Mouse (Mus musculus) G1E (cell line): ENCODE measurements around the gene Lypd5. TPM values are rescaled to one million over a fixed set of nuclear protein-coding genes. Genes with fewer than 3 reads are reported as not detected.
A peak's percentile ranks its signal among the peaks of the same experiment; 100 is the strongest.

Experiments
- ATAC-seq: 2 replicates; pipeline ENCODE4 v1.8.0; 2016; ENCODE audit warnings: mild to moderate bottlenecking; ENCODE audit not compliant: insufficient number of reproducible peaks, poor library complexity, low FRiP score, severe bottlenecking; ENCODE audit errors: extremely low read depth
- DNase-seq: peaks from one replicate; pipeline ENCODE4 v3.0.0; 2012; ENCODE audit warnings: low spot score
- H3K27me3 ChIP-seq: 2 replicates; pipeline ENCODE4 v1.6.1; 2012; ENCODE audit warnings: mild to moderate bottlenecking, low read length, inconsistent platforms; ENCODE audit not compliant: insufficient read depth
- H3K36me3 ChIP-seq: replicated peaks from 2 replicates; pipeline ENCODE3; 2012; ENCODE audit warnings: mild to moderate bottlenecking, inconsistent platforms
- H3K4me1 ChIP-seq: 2 replicates; pipeline ENCODE4 v1.6.1; 2012; ENCODE audit warnings: low read depth, low read length, inconsistent platforms, mixed read lengths; ENCODE audit not compliant: insufficient read depth
- H3K4me3 ChIP-seq: 2 replicates; pipeline ENCODE4 v1.5.1; 2012; ENCODE audit warnings: low read depth, mild to moderate bottlenecking, inconsistent platforms, low read length, moderate library complexity, mixed read lengths
- H3K9me3 ChIP-seq: replicated peaks from 2 replicates; pipeline ENCODE4 v1.6.1; 2012; ENCODE audit warnings: inconsistent platforms
- CTCF ChIP-seq: IDR thresholded peaks from 2 replicates; pipeline ENCODE4 v1.5.1; 2012; ENCODE audit warnings: low read depth, low read length, inconsistent platforms, mixed read lengths
- GATA1 ChIP-seq: IDR thresholded peaks from 2 replicates; pipeline ENCODE4 v1.6.1; 2012; ENCODE audit warnings: borderline replicate concordance, low read length, inconsistent platforms, mixed read lengths
- GATA2 ChIP-seq: IDR thresholded peaks from 2 replicates; pipeline ENCODE4 v1.6.1; 2012; ENCODE audit warnings: low read depth, low read length, inconsistent platforms, borderline replicate concordance
- POLR2AphosphoS5 ChIP-seq: IDR thresholded peaks from 2 replicates; pipeline ENCODE4 v1.6.1; 2012; ENCODE audit warnings: low read depth, low read length, inconsistent platforms; ENCODE audit not compliant: insufficient replicate concordance
- TAL1 ChIP-seq: conservative IDR thresholded peaks from 2 replicates; pipeline ENCODE4 v1.6.1; 2012; ENCODE audit warnings: low read depth, low read length, inconsistent platforms, mixed read lengths
- polyA plus RNA-seq: library from polyadenylated mRNA; stranded (reverse); fragments of >175 nt; gene quantifications from 2 replicates; pipeline ENCODE4 v1.2.3, GENCODE M21; 2012
- total RNA-seq, 2 experiments: library from RNA; stranded (forward) in 1 of 2; stranded (reverse) in 1 of 2; fragments of 200-1000 nt in 1 of 2; fragments of >200 nt in 1 of 2; fragmentation: Nextera tagmentation in 1 of 2; gene quantifications; 2 replicates each; pipeline ENCODE4 v1.2.3; 2014 to 2017

Gene Lypd5
- total RNA-seq (2014; fragmentation: Nextera tagmentation) (not detected in 2 replicates), total RNA-seq (2017) (not detected in 2 replicates), polyA plus RNA-seq (not detected in 2 replicates)

- Histone ChIP-seq H3K4me3 (no peak within 1 kb of the TSS), H3K9me3 (no peaks in the 10 kb centered on the region), H3K27me3 (peaks cover 30% of the 10 kb centered on the region), H3K4me1 (no peaks in the 10 kb centered on the region), H3K36me3 (no peaks in the 10 kb centered on the region)
- no peak for ATAC-seq
- no peak for DNase-seq
- no peak for TF ChIP-seq GATA2
Observed at GRCm38 (mm10) chr7:24348896-24349295, at the start of gene Lypd5. Lypd5 (plus strand) TSS chr7:24349196.

- H3K36me3 ChIP-seq = peaks cover 55% of the 10 kb centered on the region
- peaks cover 20% of the 10 kb centered on the region for H3K4me1 ChIP-seq
- H3K27me3 ChIP-seq = no peaks in the 10 kb centered on the region
- peak overlapping the region; percentile 54; the same call in 1 of the 2 replicates for H3K4me3 ChIP-seq
- no peaks in the 10 kb centered on the region; the same call in 1 of the 2 replicates for H3K9me3 ChIP-seq
- ATAC-seq (no peak), DNase-seq (no peak)
- TF ChIP-seq TAL1 = no peak
- TF ChIP-seq CTCF = no peak
- no peak for TF ChIP-seq GATA1
- no peak for TF ChIP-seq GATA2
- TF ChIP-seq POLR2AphosphoS5 = no peak
Observed at GRCm38 (mm10) chr7:24299823-24300481, 49.0 kb upstream of the Lypd5 start.

GRCm38 (mm10) chr7:24300771-24301282, 48.2 kb upstream of the Lypd5 start, which contains the start of gene Zfp61:
Zfp61 (minus strand) TSS chr7:24301232.
- Histone ChIP-seq H3K27me3 (no peaks in the 10 kb centered on the region), H3K4me1 (peaks cover 20% of the 10 kb centered on the region), H3K9me3 (no peaks in the 10 kb centered on the region; the same call in 1 of the 2 replicates), H3K36me3 (peaks cover 48% of the 10 kb centered on the region), H3K4me3 (no peak within 1 kb of the TSS)
- no peak for TF ChIP-seq CTCF
- no peak for TF ChIP-seq POLR2AphosphoS5
- no peak for TF ChIP-seq GATA1
- no peak for TF ChIP-seq TAL1
- no peak for TF ChIP-seq GATA2
- no peak for DNase-seq
- no peak for ATAC-seq

- Histone ChIP-seq H3K4me1 (peaks cover 17% of the 10 kb centered on the region), H3K4me3 (peak overlapping the region; percentile 74), H3K27me3 (peaks cover 10% of the 10 kb centered on the region), H3K9me3 (no peaks in the 10 kb centered on the region), H3K36me3 (peaks cover 36% of the 10 kb centered on the region)
- no peak for TF ChIP-seq POLR2AphosphoS5
- TF ChIP-seq GATA2 = no peak
- TF ChIP-seq TAL1 = no peak
- no peak for TF ChIP-seq CTCF
- TF ChIP-seq GATA1 = no peak
- DNase-seq (no peak), ATAC-seq (no peak)
Observed at GRCm38 (mm10) chr7:24315726-24316566, 33.0 kb upstream of the Lypd5 start.

DNA sequence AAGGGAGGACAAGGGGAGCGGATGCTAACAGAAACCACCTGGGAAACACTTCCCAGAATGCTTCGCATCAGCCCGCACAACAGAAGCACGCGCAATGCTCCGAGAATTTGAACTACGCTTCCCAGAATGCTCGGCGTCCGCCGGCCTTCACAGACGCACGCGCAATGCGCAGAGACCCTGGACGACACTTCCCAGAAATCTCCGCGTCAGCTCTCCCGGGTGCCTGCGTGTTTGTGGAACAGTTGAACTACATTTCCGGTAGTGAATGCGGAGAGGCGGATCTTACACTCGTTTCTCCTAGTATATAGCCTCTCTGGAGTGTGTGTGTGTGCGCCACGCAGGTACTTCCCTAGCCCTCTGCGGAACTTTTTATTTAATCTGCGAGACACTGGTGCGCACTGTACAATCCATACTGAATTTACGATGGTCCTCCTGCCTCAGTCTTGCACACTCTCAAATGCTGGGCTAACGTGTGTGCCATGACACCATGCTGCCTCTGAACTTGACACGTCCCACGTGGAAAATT, 32.4 kb upstream of the Lypd5 start, which contains the start of gene Zfp94:
Gene Zfp94, minus strand, starts transcription at position 100 of the 526 bp plus-strand sequence.
- Histone ChIP-seq H3K27me3 (peaks cover 12% of the 10 kb centered on the region), H3K9me3 (no peaks in the 10 kb centered on the region), H3K4me1 (peaks cover 17% of the 10 kb centered on the region), H3K36me3 (peaks cover 29% of the 10 kb centered on the region), H3K4me3 (peak within 1 kb of the TSS; percentile 74)
- DNase-seq (peak; percentile 92), ATAC-seq (peak; percentile 94)
- TF ChIP-seq POLR2AphosphoS5 = no peak

- no peak for DNase-seq
- no peak for ATAC-seq
- H3K4me3 ChIP-seq = no peak overlapping the region
- TF ChIP-seq GATA2 = no peak
- TF ChIP-seq POLR2AphosphoS5 = no peak
- TF ChIP-seq TAL1 = no peak
- TF ChIP-seq CTCF = no peak
- no peak for TF ChIP-seq GATA1
- peaks cover 9% of the 10 kb centered on the region for H3K36me3 ChIP-seq
- H3K27me3 ChIP-seq = peaks cover 15% of the 10 kb centered on the region
- peaks cover 17% of the 10 kb centered on the region for H3K4me1 ChIP-seq
- peaks cover under 1% of the 10 kb centered on the region; the same call in 1 of the 2 replicates for H3K9me3 ChIP-seq
Observed at GRCm38 (mm10) chr7:24318942-24319341, 30.1 kb upstream of the Lypd5 start.
